Comparison of ENCODE assay signal across 8 mouse cellular contexts in the genomic region with DNA sequence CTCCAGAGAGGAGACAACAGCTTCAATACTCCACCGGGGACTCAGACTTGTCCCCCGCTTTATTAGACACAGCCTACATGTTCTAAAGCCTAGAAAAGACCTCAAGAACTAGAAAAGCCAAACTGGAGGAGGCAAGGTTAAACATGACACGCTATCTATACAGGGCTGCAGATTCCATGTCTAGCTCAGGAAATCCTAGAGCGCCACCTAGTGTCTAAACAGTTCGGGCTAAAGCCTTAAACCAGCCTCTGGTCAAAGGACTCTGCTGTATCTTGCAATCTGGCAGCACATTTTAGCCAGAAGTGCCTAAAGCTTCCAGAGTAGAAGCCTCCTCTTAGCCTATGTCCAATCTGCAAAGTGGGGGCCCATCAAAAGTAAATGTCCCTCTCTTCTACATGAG. TPM values are rescaled to one million over a fixed set of nuclear protein-coding genes. Genes with fewer than 3 reads are reported as not detected.
DNase-seq lines count a peak whose midpoint lies in the region; ATAC-seq and TF ChIP-seq lines count a peak whose summit lies in the region.

No protein-coding gene starts in this region.

- no peak overlapping the region for H3K4me3 ChIP-seq in embryonic facial prominence, embryonic 11.5 days (ENCODE audit: low read depth, low read length)
- H3K4me3 ChIP-seq in kidney, embryonic 16.5 days (ENCODE audit: low read length): no peak overlapping the region
- H3K4me3 ChIP-seq in liver, adult 2 months (ENCODE audit: insufficient read depth, low read depth, low read length): no peak overlapping the region
- H3K4me3 ChIP-seq in stomach, embryonic 14.5 days (ENCODE audit: low read depth, low read length): no peak overlapping the region

- no peaks in the 10 kb centered on the region for H3K79me2 ChIP-seq in liver, adult 2 months (ENCODE audit: control insufficient read depth, insufficient read depth, low read length)

- H3K9me3 ChIP-seq in embryonic facial prominence, embryonic 11.5 days (replicated peaks; ENCODE audit: control insufficient read depth, low read length): no peaks in the 10 kb centered on the region
- no peaks in the 10 kb centered on the region for H3K9me3 ChIP-seq in kidney, embryonic 16.5 days (ENCODE audit: low read length)
- H3K9me3 ChIP-seq in stomach, embryonic 14.5 days (ENCODE audit: control insufficient read depth, low read depth, low read length): no peaks in the 10 kb centered on the region

- TF ChIP-seq CTCF in liver, adult 2 months (IDR thresholded peaks at IDR 0.05; ENCODE audit: low read depth, low read length): peak; percentile 75

- no peak for TF ChIP-seq POLR2A in liver, adult 2 months (IDR thresholded peaks at IDR 0.05; ENCODE audit: extremely low read depth, insufficient read depth, low read length)

- no peak overlapping the region for H3K4me2 ChIP-seq in embryonic facial prominence, embryonic 11.5 days (ENCODE audit: low read depth, low read length)
- no peak overlapping the region for H3K4me2 ChIP-seq in kidney, embryonic 16.5 days (replicated peaks; ENCODE audit: low read depth, low read length)
- H3K4me2 ChIP-seq in stomach, embryonic 14.5 days (replicated peaks; ENCODE audit: low read depth, low read length): no peak overlapping the region

- H3K36me3 ChIP-seq in embryonic facial prominence, embryonic 11.5 days (replicated peaks; ENCODE audit: control insufficient read depth, insufficient read depth, low read depth, low read length): no peaks in the 10 kb centered on the region
- no peaks in the 10 kb centered on the region for H3K36me3 ChIP-seq in kidney, embryonic 16.5 days (ENCODE audit: insufficient read depth, low read length)
- H3K36me3 ChIP-seq in liver, adult 2 months (ENCODE audit: control insufficient read depth, insufficient read depth, low read length): no peaks in the 10 kb centered on the region
- no peaks in the 10 kb centered on the region for H3K36me3 ChIP-seq in stomach, embryonic 14.5 days (ENCODE audit: control insufficient read depth, insufficient read depth, low read length)

- H3K9ac ChIP-seq in embryonic facial prominence, embryonic 11.5 days (replicated peaks; ENCODE audit: low read length): no peak overlapping the region
- H3K9ac ChIP-seq in kidney, embryonic 16.5 days (replicated peaks; ENCODE audit: low read length): no peak overlapping the region
- H3K9ac ChIP-seq in liver, adult 2 months (ENCODE audit: low read depth, low read length): peak overlapping the region; percentile 17; the same call in 1 of the 2 replicates
- H3K9ac ChIP-seq in stomach, embryonic 14.5 days (replicated peaks; ENCODE audit: low read depth, low read length): no peak overlapping the region

- no peaks in the 10 kb centered on the region for H3K4me1 ChIP-seq in embryonic facial prominence, embryonic 11.5 days (ENCODE audit: control insufficient read depth, insufficient read depth, low read length)
- H3K4me1 ChIP-seq in kidney, embryonic 16.5 days (ENCODE audit: insufficient read depth, low read length): no peaks in the 10 kb centered on the region
- H3K4me1 ChIP-seq in liver, adult 2 months (ENCODE audit: control insufficient read depth, insufficient read depth, low read length): peaks cover 9% of the 10 kb centered on the region
- H3K4me1 ChIP-seq in stomach, embryonic 14.5 days (ENCODE audit: control insufficient read depth, insufficient read depth, low read length): no peaks in the 10 kb centered on the region

- no peak overlapping the region for H3K27ac ChIP-seq in embryonic facial prominence, embryonic 11.5 days (replicated peaks; ENCODE audit: low read depth, low read length)
- no peak overlapping the region for H3K27ac ChIP-seq in kidney, embryonic 16.5 days (ENCODE audit: low read length)
- H3K27ac ChIP-seq in liver, adult 2 months (replicated peaks; ENCODE audit: insufficient read depth, low read depth, low read length): no peak overlapping the region
- H3K27ac ChIP-seq in stomach, embryonic 14.5 days (ENCODE audit: low read length): no peak overlapping the region

- no peaks in the 10 kb centered on the region for H3K27me3 ChIP-seq in embryonic facial prominence, embryonic 11.5 days (ENCODE audit: control insufficient read depth, insufficient read depth, low read length)
- H3K27me3 ChIP-seq in kidney, embryonic 16.5 days (ENCODE audit: insufficient read depth, low read length): no peaks in the 10 kb centered on the region
- no peaks in the 10 kb centered on the region for H3K27me3 ChIP-seq in liver, adult 2 months (ENCODE audit: control insufficient read depth, insufficient read depth, low read length)
- no peaks in the 10 kb centered on the region for H3K27me3 ChIP-seq in stomach, embryonic 14.5 days (ENCODE audit: control insufficient read depth, insufficient read depth, low read length)

- DNase-seq in B cell, adult 2 months: peak; percentile 72 to 73
- DNase-seq in adrenal gland, postnatal 36 days: peak; percentile 62 to 82
- peak; percentile 95 for DNase-seq in embryonic facial prominence, embryonic 11.5 days (ENCODE audit: low spot score)
- DNase-seq in heart, adult 9 months (ENCODE audit: low spot score in 2 of 2): peak; percentile 36 to 69
- DNase-seq in liver, adult 2 months (ENCODE audit: extremely low read depth, low read depth, low spot score): peak; percentile 82

- 7% methylated on average over 5 of the region's 5 CpGs for WGBS in embryonic facial prominence, embryonic 11.5 days
- WGBS in kidney, embryonic 16.5 days: 10% methylated on average over 5 of the region's 5 CpGs
- WGBS in liver, adult 2 months: 5% methylated on average over 5 of the region's 5 CpGs
- WGBS in stomach, embryonic 14.5 days: 7% methylated on average over 5 of the region's 5 CpGs

- ATAC-seq in embryonic facial prominence, embryonic 11.5 days (replicated peaks; ENCODE audit: insufficient number of reproducible peaks, low FRiP score, low TSS enrichment, low read depth): peak; percentile 70; the same call in 1 of the 2 replicates
- ATAC-seq in kidney, embryonic 16.5 days (ENCODE audit: low FRiP score, low TSS enrichment): peak; percentile 77; the same call in 1 of the 2 replicates
- peak; percentile 81; the same call in 1 of the 2 replicates for ATAC-seq in monocyte, adult 5-6 weeks (replicated peaks; ENCODE audit: insufficient number of reproducible peaks, low FRiP score, low TSS enrichment, poor library complexity, severe bottlenecking)
- ATAC-seq in stomach, embryonic 14.5 days (ENCODE audit: insufficient number of reproducible peaks, insufficient read depth, low FRiP score, low read depth): peak; percentile 63; the same call in 1 of the 2 replicates

RNA-seq across cellular contexts. Expression of a gene that starts 15.1 kb away (rescaled TPM):
- 10 to 100 TPM; 23.8 to 31.0 TPM for total RNA-seq in adrenal gland, postnatal 36 days (2021)
- 0.81 and 1.4 TPM in 2 replicates for polyA plus RNA-seq in embryonic facial prominence, embryonic 11.5 days (2014; fragmentation: Nextera tagmentation; extraction: Ambion mirVana)
- polyA plus RNA-seq in kidney, embryonic 16.5 days (2015; fragmentation: Nextera tagmentation; extraction: Ambion mirVana): 0.71 and 0.95 TPM in 2 replicates
- total RNA-seq in liver, adult 2 months (2014; rRNA removed): 24.2 and 24.7 TPM in 2 replicates
- polyA plus RNA-seq in liver, adult 2 months (2012; rRNA removed): 4.5 and 5.3 TPM in 2 replicates
- total RNA-seq in monocyte, adult 5-6 weeks (2017): 1.4 to 4.7 TPM in 2 of 3 replicates, not detected in the other
- 1.1 and 2.0 TPM in 2 replicates for polyA plus RNA-seq in stomach, embryonic 14.5 days (2014; fragmentation: Nextera tagmentation; extraction: Ambion mirVana)

RNA-seq across cellular contexts. Expression of a gene that starts 15.2 kb away (rescaled TPM):
- total RNA-seq in adrenal gland, postnatal 36 days (2021): under 1 TPM; 0.40 to 0.63 TPM
- polyA plus RNA-seq in embryonic facial prominence, embryonic 11.5 days (2014; fragmentation: Nextera tagmentation; extraction: Ambion mirVana): 0.17 and 0.40 TPM in 2 replicates
- 0.32 and 0.47 TPM in 2 replicates for polyA plus RNA-seq in kidney, embryonic 16.5 days (2015; fragmentation: Nextera tagmentation; extraction: Ambion mirVana)
- 1.5 TPM in 2 replicates for total RNA-seq in liver, adult 2 months (2014; rRNA removed)
- 1.5 and 1.7 TPM in 2 replicates for polyA plus RNA-seq in liver, adult 2 months (2012; rRNA removed)
- not detected in 3 replicates for total RNA-seq in monocyte, adult 5-6 weeks (2017)
- 0.62 and 0.94 TPM in 2 replicates for polyA plus RNA-seq in stomach, embryonic 14.5 days (2014; fragmentation: Nextera tagmentation; extraction: Ambion mirVana)
